Mouse (Mus musculus): Measurements from ENCODE around the gene Echs1. TPM values are rescaled to one million over a fixed set of nuclear protein-coding genes. Genes with fewer than 3 reads are reported as not detected.

Gene Echs1
- polyA plus RNA-seq, 1 experiment from 2014 or later: 236 TPM

- DNase-seq (ENCODE audit: low spot score): no peak
- H3K4me3 ChIP-seq (replicated peaks; ENCODE audit: low read depth, low read length): no peak overlapping the region
- no peaks in the 10 kb centered on the region; the same call in 1 of the 2 replicates for H3K4me1 ChIP-seq (replicated peaks; ENCODE audit: insufficient read depth, low read length)
- no peak overlapping the region for H3K4me2 ChIP-seq (ENCODE audit: low read length)
- no peak overlapping the region for H3K9ac ChIP-seq (ENCODE audit: low read depth, low read length)
- no peaks in the 10 kb centered on the region for H3K27me3 ChIP-seq (ENCODE audit: insufficient read depth, low read length)
- no peaks in the 10 kb centered on the region for H3K9me3 ChIP-seq (replicated peaks; ENCODE audit: low read length)
- ATAC-seq (replicated peaks; ENCODE audit: low FRiP score, low read depth): no peak
- 81% methylated on average over 2 of the region's 2 CpGs for WGBS
- peaks cover 12% of the 10 kb centered on the region; the same call in 1 of the 2 replicates for H3K36me3 ChIP-seq (ENCODE audit: insufficient read depth, low read length)
- TF ChIP-seq CTCF (IDR thresholded peaks at IDR 0.05; ENCODE audit: low read depth): no peak
- no peak overlapping the region for H3K27ac ChIP-seq
Observed at GRCm38 (mm10) chr7:140127911-140128310, 11.6 kb upstream of the Echs1 start.

GRCm38 (mm10) chr7:140126934-140127333, 10.7 kb upstream of the Echs1 start:
- H3K4me1 ChIP-seq (replicated peaks; ENCODE audit: insufficient read depth, low read length): no peaks in the 10 kb centered on the region; the same call in 1 of the 2 replicates
- H3K27ac ChIP-seq: no peak overlapping the region
- no peak for ATAC-seq (replicated peaks; ENCODE audit: low FRiP score, low read depth)
- no peak for TF ChIP-seq CTCF (IDR thresholded peaks at IDR 0.05; ENCODE audit: low read depth)
- H3K9ac ChIP-seq (ENCODE audit: low read depth, low read length): no peak overlapping the region
- no peaks in the 10 kb centered on the region for H3K27me3 ChIP-seq (ENCODE audit: insufficient read depth, low read length)
- no peak for DNase-seq (ENCODE audit: low spot score)
- WGBS: 94% methylated on average over 3 of the region's 3 CpGs
- no peak overlapping the region for H3K4me3 ChIP-seq (replicated peaks; ENCODE audit: low read depth, low read length)
- peaks cover 12% of the 10 kb centered on the region; the same call in 1 of the 2 replicates for H3K36me3 ChIP-seq (ENCODE audit: insufficient read depth, low read length)
- no peaks in the 10 kb centered on the region for H3K9me3 ChIP-seq (replicated peaks; ENCODE audit: low read length)
- H3K4me2 ChIP-seq (ENCODE audit: low read length): no peak overlapping the region

GRCm38 (mm10) chr7:140126022-140126350, 9.7 kb upstream of the Echs1 start:
- no peak for DNase-seq (ENCODE audit: low spot score)
- H3K27ac ChIP-seq: peak overlapping the region; percentile 73
- peak overlapping the region; percentile 91 for H3K9ac ChIP-seq (ENCODE audit: low read depth, low read length)
- H3K4me3 ChIP-seq (replicated peaks; ENCODE audit: low read depth, low read length): peak overlapping the region; percentile 84
- H3K27me3 ChIP-seq (ENCODE audit: insufficient read depth, low read length): no peaks in the 10 kb centered on the region
- H3K9me3 ChIP-seq (replicated peaks; ENCODE audit: low read length): no peaks in the 10 kb centered on the region
- 12% methylated on average over 5 of the region's 5 CpGs for WGBS
- no peak for TF ChIP-seq CTCF (IDR thresholded peaks at IDR 0.05; ENCODE audit: low read depth)
- ATAC-seq (replicated peaks; ENCODE audit: low FRiP score, low read depth): no peak; the same call in none of the 2 replicates
- H3K36me3 ChIP-seq (ENCODE audit: insufficient read depth, low read length): peaks cover 12% of the 10 kb centered on the region; the same call in 1 of the 2 replicates
- H3K4me2 ChIP-seq (ENCODE audit: low read length): peak overlapping the region; percentile 86
- H3K4me1 ChIP-seq (replicated peaks; ENCODE audit: insufficient read depth, low read length): no peaks in the 10 kb centered on the region; the same call in 1 of the 2 replicates

GRCm38 (mm10) chr7:140125278-140126021, 9.2 kb upstream of the Echs1 start:
- peaks cover 9% of the 10 kb centered on the region; the same call in 1 of the 2 replicates for H3K36me3 ChIP-seq (ENCODE audit: insufficient read depth, low read length)
- no peaks in the 10 kb centered on the region for H3K27me3 ChIP-seq (ENCODE audit: insufficient read depth, low read length)
- no peaks in the 10 kb centered on the region; the same call in 1 of the 2 replicates for H3K4me1 ChIP-seq (replicated peaks; ENCODE audit: insufficient read depth, low read length)
- peak; percentile 98 for DNase-seq (ENCODE audit: low spot score)
- peak overlapping the region; percentile 91 for H3K9ac ChIP-seq (ENCODE audit: low read depth, low read length)
- no peak for TF ChIP-seq CTCF (IDR thresholded peaks at IDR 0.05; ENCODE audit: low read depth)
- H3K9me3 ChIP-seq (replicated peaks; ENCODE audit: low read length): no peaks in the 10 kb centered on the region
- peak overlapping the region; percentile 84 for H3K4me3 ChIP-seq (replicated peaks; ENCODE audit: low read depth, low read length)
- H3K27ac ChIP-seq: peak overlapping the region; percentile 73
- 2% methylated on average over 40 of the region's 40 CpGs for WGBS
- peak overlapping the region; percentile 86 for H3K4me2 ChIP-seq (ENCODE audit: low read length)
- ATAC-seq (replicated peaks; ENCODE audit: low FRiP score, low read depth): peak; percentile 97

GRCm38 (mm10) chr7:140124382-140124781, 8.1 kb upstream of the Echs1 start:
- Histone ChIP-seq H3K36me3 (ENCODE audit: insufficient read depth, low read length) (no peaks in the 10 kb centered on the region), H3K9me3 (replicated peaks; ENCODE audit: low read length) (no peaks in the 10 kb centered on the region), H3K9ac (ENCODE audit: low read depth, low read length) (no peak overlapping the region), H3K27me3 (ENCODE audit: insufficient read depth, low read length) (no peaks in the 10 kb centered on the region), H3K4me2 (ENCODE audit: low read length) (no peak overlapping the region), H3K4me3 (replicated peaks; ENCODE audit: low read depth, low read length) (no peak overlapping the region), H3K4me1 (replicated peaks; ENCODE audit: insufficient read depth, low read length) (no peaks in the 10 kb centered on the region; the same call in 1 of the 2 replicates), H3K27ac (no peak overlapping the region)
- DNase-seq (ENCODE audit: low spot score): no peak
- WGBS: 91% methylated on average over 1 of the region's 1 CpGs
- no peak for ATAC-seq (replicated peaks; ENCODE audit: low FRiP score, low read depth)
- no peak for TF ChIP-seq CTCF (IDR thresholded peaks at IDR 0.05; ENCODE audit: low read depth)

- no peak for TF ChIP-seq CTCF (IDR thresholded peaks at IDR 0.05; ENCODE audit: low read depth)
- H3K27me3 ChIP-seq (ENCODE audit: insufficient read depth, low read length): no peaks in the 10 kb centered on the region
- no peak overlapping the region for H3K27ac ChIP-seq
- H3K4me2 ChIP-seq (ENCODE audit: low read length): no peak overlapping the region
- no peak for DNase-seq (ENCODE audit: low spot score)
- WGBS: 37% methylated on average over 4 of the region's 4 CpGs
- H3K36me3 ChIP-seq (ENCODE audit: insufficient read depth, low read length): no peaks in the 10 kb centered on the region
- no peak for ATAC-seq (replicated peaks; ENCODE audit: low FRiP score, low read depth)
- no peaks in the 10 kb centered on the region for H3K9me3 ChIP-seq (replicated peaks; ENCODE audit: low read length)
- no peak overlapping the region for H3K9ac ChIP-seq (ENCODE audit: low read depth, low read length)
- H3K4me3 ChIP-seq (replicated peaks; ENCODE audit: low read depth, low read length): no peak overlapping the region
- no peaks in the 10 kb centered on the region; the same call in 1 of the 2 replicates for H3K4me1 ChIP-seq (replicated peaks; ENCODE audit: insufficient read depth, low read length)
Observed at GRCm38 (mm10) chr7:140122765-140123164, 6.5 kb upstream of the Echs1 start.

All from kidney, postnatal 0 days (tissue).